Mouse (Mus musculus): ENCODE data around the gene Zgpat. TPM values are rescaled to one million over a fixed set of nuclear protein-coding genes. Genes with fewer than 3 reads are reported as not detected.

The Zgpat gene
- polyA plus RNA-seq, 1 experiment from 2014 or later, result 54.0 TPM

DNA sequence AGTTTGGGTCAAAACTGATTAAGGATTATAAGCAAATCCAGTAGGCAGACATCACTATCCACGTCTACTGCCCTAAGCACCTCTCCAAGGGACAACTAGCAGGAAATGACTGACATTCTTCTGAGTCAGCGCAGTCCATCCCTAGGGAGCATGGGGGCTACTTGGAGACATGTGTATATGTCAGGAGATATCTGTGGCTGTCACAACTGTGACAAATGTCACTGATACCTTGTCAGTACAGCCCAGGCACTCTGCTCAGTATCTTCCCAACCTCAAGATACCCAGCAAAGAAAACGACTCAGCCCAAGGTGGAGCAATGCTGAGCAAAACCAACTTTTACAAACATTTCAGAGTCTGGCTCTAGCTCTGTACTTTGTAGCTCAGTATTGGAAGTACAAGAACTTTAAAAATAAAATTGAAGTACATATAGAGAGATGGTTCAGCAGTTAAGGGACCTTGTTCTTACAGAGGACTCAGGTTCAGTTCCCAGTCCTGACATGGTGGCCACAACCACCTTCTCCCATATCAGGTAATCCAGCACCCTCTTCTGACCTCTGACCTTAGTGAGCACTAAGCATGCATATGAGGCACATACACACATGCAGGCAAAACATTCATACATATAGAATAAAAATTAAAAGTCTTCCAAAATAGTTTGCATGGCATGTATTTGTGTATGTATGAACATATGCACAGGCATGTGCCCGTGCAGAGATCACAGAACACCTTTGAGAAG lies 56.3 kb downstream of the Zgpat start:
- Histone ChIP-seq H3K4me3 (no peak overlapping the region), H3K4me1 (no peaks in the 10 kb centered on the region), H3K27ac (no peak overlapping the region), H3K27me3 (ENCODE audit: low read depth, poor library complexity, severe bottlenecking) (no peaks in the 10 kb centered on the region), H3K36me3 (peaks cover 27% of the 10 kb centered on the region), H3K9me3 (replicated peaks) (no peaks in the 10 kb centered on the region)
- DNase-seq (ENCODE audit: low spot score), result no peak
- WGBS, result 80% methylated on average over 4 of the region's 4 CpGs

DNA sequence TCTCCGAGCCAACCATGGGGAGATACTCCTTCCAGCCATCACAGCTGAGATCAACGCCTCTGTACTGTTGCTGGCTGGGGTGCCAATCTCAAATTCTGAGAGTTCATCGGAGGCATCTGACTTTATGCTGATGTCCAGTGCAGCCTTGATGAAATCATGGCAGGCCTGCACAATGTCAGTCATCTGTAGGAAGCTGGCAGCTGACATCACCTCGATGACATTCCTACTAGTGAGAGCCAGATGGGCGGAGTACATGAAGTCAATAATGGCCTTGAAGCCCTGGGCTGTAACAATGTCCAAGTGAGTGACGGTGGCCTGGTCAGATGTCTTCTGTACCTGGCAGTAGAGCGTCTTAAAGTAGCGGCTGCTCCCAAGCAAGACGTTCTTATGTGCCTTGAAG lies 59.1 kb downstream of the Zgpat start:
- Histone ChIP-seq H3K4me3 (no peak overlapping the region), H3K36me3 (peaks cover 29% of the 10 kb centered on the region), H3K27ac (no peak overlapping the region), H3K9me3 (replicated peaks) (no peaks in the 10 kb centered on the region), H3K27me3 (ENCODE audit: low read depth, poor library complexity, severe bottlenecking) (no peaks in the 10 kb centered on the region), H3K4me1 (no peaks in the 10 kb centered on the region)
- DNase-seq (ENCODE audit: low spot score), result no peak
- 94% methylated on average over 9 of the region's 9 CpGs for WGBS

Other genes starting within 250 kb of the Zgpat start
- 0.10 and 0.20 TPM in 2 replicates for gene Kcnq2, start 229.6 kb upstream of the Zgpat start, polyA plus RNA-seq (2016; fragmentation: Nextera tagmentation; extraction: Ambion mirVana)
- not detected in 2 replicates for gene Eef1a2, start 207.9 kb upstream of the Zgpat start, polyA plus RNA-seq (2016; fragmentation: Nextera tagmentation; extraction: Ambion mirVana)
- 394 and 428 TPM in 2 replicates for gene Ppdpf, start 177.7 kb upstream of the Zgpat start, polyA plus RNA-seq (2016; fragmentation: Nextera tagmentation; extraction: Ambion mirVana)
- gene Ptk6, start 162.1 kb upstream of the Zgpat start, polyA plus RNA-seq (2016; fragmentation: Nextera tagmentation; extraction: Ambion mirVana), result not detected in 2 replicates
- gene Srms, start 151.7 kb upstream of the Zgpat start, polyA plus RNA-seq (2016; fragmentation: Nextera tagmentation; extraction: Ambion mirVana), result 1.6 and 2.0 TPM in 2 replicates
- 0.34 and 0.73 TPM in 2 replicates for gene Fndc11, start 144.9 kb upstream of the Zgpat start, polyA plus RNA-seq (2016; fragmentation: Nextera tagmentation; extraction: Ambion mirVana)
- gene Helz2, start 122.9 kb upstream of the Zgpat start, polyA plus RNA-seq (2016; fragmentation: Nextera tagmentation; extraction: Ambion mirVana), result 0.87 and 1.2 TPM in 2 replicates
- gene Gmeb2, start 76.9 kb upstream of the Zgpat start, polyA plus RNA-seq (2016; fragmentation: Nextera tagmentation; extraction: Ambion mirVana), result 20.3 and 23.0 TPM in 2 replicates
- 0.21 and 0.41 TPM in 2 replicates for gene Stmn3, start 50.4 kb upstream of the Zgpat start, polyA plus RNA-seq (2016; fragmentation: Nextera tagmentation; extraction: Ambion mirVana)
- 79.8 and 80.8 TPM in 2 replicates for gene Rtel1, start 45.2 kb upstream of the Zgpat start, polyA plus RNA-seq (2016; fragmentation: Nextera tagmentation; extraction: Ambion mirVana)
- gene Arfrp1, start 476 bp downstream of the Zgpat start, polyA plus RNA-seq (2016; fragmentation: Nextera tagmentation; extraction: Ambion mirVana), result 79.7 and 80.9 TPM in 2 replicates
- gene Lime1, start 15.2 kb downstream of the Zgpat start, polyA plus RNA-seq (2016; fragmentation: Nextera tagmentation; extraction: Ambion mirVana), result 26.1 and 30.6 TPM in 2 replicates
- 17.5 and 17.7 TPM in 2 replicates for gene Zbtb46, start 94.5 kb downstream of the Zgpat start, polyA plus RNA-seq (2016; fragmentation: Nextera tagmentation; extraction: Ambion mirVana)
- 0.08 and 0.21 TPM in 2 replicates for gene Abhd16b, start 128.3 kb downstream of the Zgpat start, polyA plus RNA-seq (2016; fragmentation: Nextera tagmentation; extraction: Ambion mirVana)
- 176 and 185 TPM in 2 replicates for gene Tpd52l2, start 132.2 kb downstream of the Zgpat start, polyA plus RNA-seq (2016; fragmentation: Nextera tagmentation; extraction: Ambion mirVana)
- 86.6 and 97.6 TPM in 2 replicates for gene Dnajc5, start 155.6 kb downstream of the Zgpat start, polyA plus RNA-seq (2016; fragmentation: Nextera tagmentation; extraction: Ambion mirVana)
- gene Uckl1, start 220.0 kb downstream of the Zgpat start, polyA plus RNA-seq (2016; fragmentation: Nextera tagmentation; extraction: Ambion mirVana), result 36.6 and 44.1 TPM in 2 replicates
- gene Prpf6, start 226.9 kb downstream of the Zgpat start, polyA plus RNA-seq (2016; fragmentation: Nextera tagmentation; extraction: Ambion mirVana), result 79.4 and 80.5 TPM in 2 replicates
- gene Zfp512b, start 227.9 kb downstream of the Zgpat start, polyA plus RNA-seq (2016; fragmentation: Nextera tagmentation; extraction: Ambion mirVana), result 37.5 and 57.7 TPM in 2 replicates
- 12.0 and 17.2 TPM in 2 replicates for gene Samd10, start 234.3 kb downstream of the Zgpat start, polyA plus RNA-seq (2016; fragmentation: Nextera tagmentation; extraction: Ambion mirVana)